Mouse (Mus musculus) liver, adult 2 months (tissue): ENCODE data around the gene Ldlrap1.

ENCODE experiments used
- CTCF ChIP-seq: fragments of 200-500 bp; IDR thresholded peaks from 2 replicates; pipeline ENCODE4 v1.5.1; 2011; ENCODE audit warnings: low read depth, low read length, control low read depth
- POLR2A ChIP-seq: fragments of 200-500 bp; IDR thresholded peaks from 2 replicates; pipeline ENCODE4 v1.6.1; 2011; ENCODE audit warnings: low read length, control low read depth; ENCODE audit not compliant: insufficient read depth; ENCODE audit errors: extremely low read depth

DNA sequence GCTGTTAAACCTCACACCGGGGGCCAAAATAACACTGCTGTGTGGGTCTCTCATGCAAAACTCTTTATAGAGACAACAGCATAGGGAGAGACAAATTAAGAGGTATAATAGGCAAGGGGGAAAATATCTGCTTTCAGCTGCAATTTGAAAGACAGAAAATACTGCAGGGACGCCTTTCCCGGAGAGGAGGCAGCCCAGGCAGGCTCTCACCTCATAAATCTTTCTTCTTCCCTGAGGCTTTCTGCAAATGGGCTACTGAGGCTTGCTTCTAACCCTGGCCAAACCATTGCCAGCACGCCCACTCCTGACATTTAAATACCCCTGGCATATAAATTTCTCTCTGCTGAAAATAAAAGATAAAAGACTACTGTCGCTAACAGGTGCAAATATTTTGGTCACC is 62.5 kb downstream of the Ldlrap1 start:
- no peak for TF ChIP-seq CTCF
- TF ChIP-seq POLR2A, result no peak
